Mouse (Mus musculus): ENCODE data around the gene St7l.

St7l gene

DNA sequence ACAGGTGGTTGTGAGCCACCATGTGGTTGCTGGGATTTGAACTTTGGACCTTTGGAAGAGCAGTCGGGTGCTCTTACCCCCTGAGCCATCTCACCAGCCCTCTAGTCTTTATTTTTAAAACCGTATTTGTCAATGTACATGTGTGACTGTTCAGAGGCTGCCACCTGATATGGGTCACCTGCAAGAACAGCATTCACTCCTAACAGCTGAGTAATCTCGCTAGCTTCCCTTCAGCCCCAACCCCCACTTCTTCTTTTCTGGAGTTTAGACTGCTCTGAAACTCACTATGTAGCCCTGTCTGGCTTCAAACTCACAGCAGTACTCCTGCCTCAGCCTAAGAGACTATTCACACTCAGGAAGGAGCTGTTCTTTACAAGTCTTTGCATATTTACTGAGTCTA, 41.4 kb upstream of the St7l start:
- H3K36me3 ChIP-seq (ENCODE audit: insufficient read depth, low read length), result peaks cover 46% of the 10 kb centered on the region
- no peak overlapping the region for H3K4me3 ChIP-seq (replicated peaks; ENCODE audit: low read length)
- no peaks in the 10 kb centered on the region for H3K27me3 ChIP-seq (ENCODE audit: insufficient read depth, low read length)
- peaks cover 42% of the 10 kb centered on the region for H3K4me1 ChIP-seq (replicated peaks; ENCODE audit: low read depth, low read length)
- no peak for TF ChIP-seq CTCF (conservative IDR thresholded peaks at IDR 0.05; ENCODE audit: low read length)
- TF ChIP-seq NANOG (IDR thresholded peaks at IDR 0.05; ENCODE audit: borderline replicate concordance, low read length), result no peak
- TF ChIP-seq POU5F1 (IDR thresholded peaks at IDR 0.05; ENCODE audit: borderline replicate concordance, low read length), result no peak
- H3K9me3 ChIP-seq (ENCODE audit: low read length), result no peaks in the 10 kb centered on the region

DNA sequence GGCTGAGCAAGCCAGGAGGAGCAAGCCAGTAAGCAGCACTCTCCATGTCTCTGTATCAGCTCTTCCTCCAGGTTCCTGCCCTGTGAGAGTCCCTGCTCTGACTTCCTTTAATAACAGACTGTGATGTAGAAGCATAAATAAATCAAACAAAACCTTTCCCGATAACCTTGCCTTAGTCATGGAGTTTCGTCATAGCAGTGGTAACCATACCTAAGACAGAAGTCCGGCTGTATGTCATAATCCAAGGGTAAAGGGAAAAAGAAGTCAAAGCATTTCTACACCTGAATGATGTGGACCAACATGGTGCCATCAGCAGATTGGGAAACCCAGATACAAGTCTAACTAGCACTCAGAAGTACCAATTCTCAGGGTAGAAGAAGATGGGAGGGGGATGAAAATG, 28.0 kb upstream of the St7l start:
- TF ChIP-seq NANOG (IDR thresholded peaks at IDR 0.05; ENCODE audit: borderline replicate concordance, low read length) (no peak), POU5F1 (IDR thresholded peaks at IDR 0.05; ENCODE audit: borderline replicate concordance, low read length) (no peak), CTCF (conservative IDR thresholded peaks at IDR 0.05; ENCODE audit: low read length) (no peak)
- Histone ChIP-seq H3K4me1 (replicated peaks; ENCODE audit: low read depth, low read length) (no peaks in the 10 kb centered on the region), H3K27me3 (ENCODE audit: insufficient read depth, low read length) (no peaks in the 10 kb centered on the region), H3K9me3 (ENCODE audit: low read length) (no peaks in the 10 kb centered on the region), H3K4me3 (replicated peaks; ENCODE audit: low read length) (no peak overlapping the region), H3K36me3 (ENCODE audit: insufficient read depth, low read length) (peaks cover 82% of the 10 kb centered on the region)

DNA sequence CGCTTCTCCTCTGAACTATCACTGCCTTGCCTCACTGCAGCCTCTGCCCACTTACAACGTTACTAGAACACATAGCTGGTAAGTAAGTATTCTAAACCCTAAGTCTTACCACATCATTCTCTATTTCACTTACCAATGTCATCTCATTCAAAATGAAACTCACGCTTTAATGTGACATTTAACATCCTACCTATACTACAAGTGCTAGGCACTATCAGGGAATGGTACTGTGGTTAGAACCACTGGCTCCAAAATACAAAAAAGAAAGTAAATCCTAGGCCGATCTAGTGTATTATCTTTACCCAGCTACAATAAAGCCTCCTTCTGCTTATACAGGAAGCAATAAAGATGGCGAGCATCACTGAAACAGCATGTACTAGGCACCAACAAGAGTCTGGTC, 22.8 kb upstream of the St7l start:
- H3K4me3 ChIP-seq (replicated peaks; ENCODE audit: low read length), result no peak overlapping the region
- TF ChIP-seq CTCF (conservative IDR thresholded peaks at IDR 0.05; ENCODE audit: low read length) (no peak), NANOG (IDR thresholded peaks at IDR 0.05; ENCODE audit: borderline replicate concordance, low read length) (no peak), POU5F1 (IDR thresholded peaks at IDR 0.05; ENCODE audit: borderline replicate concordance, low read length) (no peak)
- H3K9me3 ChIP-seq (ENCODE audit: low read length), result no peaks in the 10 kb centered on the region
- H3K4me1 ChIP-seq (replicated peaks; ENCODE audit: low read depth, low read length), result no peaks in the 10 kb centered on the region
- H3K36me3 ChIP-seq (ENCODE audit: insufficient read depth, low read length), result peaks cover 77% of the 10 kb centered on the region
- H3K27me3 ChIP-seq (ENCODE audit: insufficient read depth, low read length), result no peaks in the 10 kb centered on the region

DNA sequence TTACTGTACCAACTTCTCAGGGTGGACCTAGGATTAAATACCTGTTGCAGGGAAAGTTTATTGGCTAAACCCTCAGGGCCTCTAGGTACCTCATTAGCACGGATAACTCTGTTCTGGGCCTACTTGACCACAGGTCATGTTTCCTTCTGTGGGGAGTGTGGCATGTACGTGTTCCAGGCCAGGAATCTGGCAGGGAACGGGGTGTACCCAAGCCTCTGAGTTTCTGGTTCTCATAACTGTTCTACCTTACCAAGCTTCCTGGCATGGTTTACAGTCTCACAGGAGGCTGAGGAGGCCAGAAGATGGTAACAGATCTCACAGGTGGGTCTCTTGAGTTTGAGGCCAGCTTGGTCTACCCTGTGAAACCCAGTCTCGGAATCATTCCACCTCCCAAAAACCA, 17.2 kb upstream of the St7l start:
- Histone ChIP-seq H3K36me3 (ENCODE audit: insufficient read depth, low read length) (peaks cover 46% of the 10 kb centered on the region), H3K4me3 (replicated peaks; ENCODE audit: low read length) (no peak overlapping the region), H3K9me3 (ENCODE audit: low read length) (no peaks in the 10 kb centered on the region), H3K4me1 (replicated peaks; ENCODE audit: low read depth, low read length) (peaks cover 5% of the 10 kb centered on the region; the same call in 1 of the 2 replicates), H3K27me3 (ENCODE audit: insufficient read depth, low read length) (no peaks in the 10 kb centered on the region)
- TF ChIP-seq POU5F1 (IDR thresholded peaks at IDR 0.05; ENCODE audit: borderline replicate concordance, low read length) (no peak), CTCF (conservative IDR thresholded peaks at IDR 0.05; ENCODE audit: low read length) (no peak), NANOG (IDR thresholded peaks at IDR 0.05; ENCODE audit: borderline replicate concordance, low read length) (no peak)

DNA sequence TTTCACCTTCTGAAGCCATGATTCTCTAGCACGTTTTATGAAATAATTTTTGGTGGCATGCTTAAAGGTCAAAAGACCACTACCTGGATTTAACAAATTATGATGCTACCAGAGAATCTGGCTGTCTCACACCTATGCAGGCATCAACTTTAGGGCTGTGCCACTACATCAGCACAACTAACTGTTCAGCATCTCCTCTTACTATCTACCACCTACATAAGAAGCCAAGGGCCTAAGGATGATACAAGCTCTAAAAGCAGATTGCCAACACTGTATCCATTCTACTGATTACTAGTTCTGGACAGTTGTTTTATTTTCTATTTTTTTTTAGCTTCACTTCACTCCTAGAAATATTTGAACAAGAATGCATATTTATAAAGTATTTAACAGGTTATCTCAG, 9.3 kb upstream of the St7l start:
- no peak overlapping the region for H3K4me3 ChIP-seq (replicated peaks; ENCODE audit: low read length)
- no peaks in the 10 kb centered on the region for H3K27me3 ChIP-seq (ENCODE audit: insufficient read depth, low read length)
- H3K9me3 ChIP-seq (ENCODE audit: low read length), result no peaks in the 10 kb centered on the region
- TF ChIP-seq POU5F1 (IDR thresholded peaks at IDR 0.05; ENCODE audit: borderline replicate concordance, low read length) (no peak), CTCF (conservative IDR thresholded peaks at IDR 0.05; ENCODE audit: low read length) (no peak), NANOG (IDR thresholded peaks at IDR 0.05; ENCODE audit: borderline replicate concordance, low read length) (no peak)
- H3K36me3 ChIP-seq (ENCODE audit: insufficient read depth, low read length), result peaks cover 19% of the 10 kb centered on the region; the same call in 1 of the 2 replicates
- peaks cover 55% of the 10 kb centered on the region for H3K4me1 ChIP-seq (replicated peaks; ENCODE audit: low read depth, low read length)

DNA sequence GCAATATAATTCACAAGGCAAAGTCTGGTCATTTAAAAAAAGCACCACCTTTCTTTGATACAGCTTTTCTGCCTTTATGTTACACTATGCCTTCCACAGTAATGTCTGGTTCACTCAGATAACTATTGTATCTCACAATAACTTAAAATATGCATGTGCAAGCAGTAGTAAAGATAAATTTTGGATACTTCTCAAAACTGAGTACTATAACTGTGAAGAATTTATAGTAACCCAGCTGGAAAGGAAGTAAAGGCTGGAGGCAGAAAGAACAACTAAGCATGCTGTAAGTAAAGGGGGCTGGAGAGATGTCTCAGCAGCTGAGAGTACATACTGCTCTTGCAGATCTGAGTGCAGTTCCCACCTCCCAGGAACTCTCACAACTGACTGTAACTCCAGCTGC, 8.9 kb upstream of the St7l start:
- Histone ChIP-seq H3K9me3 (ENCODE audit: low read length) (no peaks in the 10 kb centered on the region), H3K27me3 (ENCODE audit: insufficient read depth, low read length) (no peaks in the 10 kb centered on the region), H3K36me3 (ENCODE audit: insufficient read depth, low read length) (peaks cover 16% of the 10 kb centered on the region; the same call in 1 of the 2 replicates), H3K4me3 (replicated peaks; ENCODE audit: low read length) (no peak overlapping the region), H3K4me1 (replicated peaks; ENCODE audit: low read depth, low read length) (peaks cover 59% of the 10 kb centered on the region)
- TF ChIP-seq CTCF (conservative IDR thresholded peaks at IDR 0.05; ENCODE audit: low read length) (no peak), POU5F1 (IDR thresholded peaks at IDR 0.05; ENCODE audit: borderline replicate concordance, low read length) (no peak), NANOG (IDR thresholded peaks at IDR 0.05; ENCODE audit: borderline replicate concordance, low read length) (no peak)

DNA sequence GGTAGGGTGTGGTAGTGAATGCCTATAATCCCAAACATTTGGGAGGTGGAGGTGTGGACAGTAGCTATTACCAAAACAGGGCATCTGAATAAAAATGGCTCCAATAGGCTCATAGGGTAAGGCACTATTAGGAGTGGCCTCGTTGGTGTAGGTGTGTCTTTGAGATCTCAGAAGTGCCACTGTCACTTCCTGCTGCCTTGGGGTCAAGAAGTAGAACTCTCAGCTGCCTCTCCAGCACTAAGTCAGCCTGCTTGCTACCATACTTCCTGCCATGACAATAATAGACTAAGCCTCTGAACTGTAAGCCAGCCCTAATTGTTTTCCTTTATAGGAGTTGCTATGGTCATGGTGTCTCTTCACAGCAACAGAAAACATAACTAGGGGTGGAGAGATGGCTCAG, 7.7 kb upstream of the St7l start:
- H3K4me1 ChIP-seq (replicated peaks; ENCODE audit: low read depth, low read length), result peaks cover 71% of the 10 kb centered on the region
- H3K9me3 ChIP-seq (ENCODE audit: low read length), result no peaks in the 10 kb centered on the region
- H3K4me3 ChIP-seq (replicated peaks; ENCODE audit: low read length), result no peak overlapping the region
- H3K27me3 ChIP-seq (ENCODE audit: insufficient read depth, low read length), result no peaks in the 10 kb centered on the region
- TF ChIP-seq NANOG (IDR thresholded peaks at IDR 0.05; ENCODE audit: borderline replicate concordance, low read length), result no peak
- no peak for TF ChIP-seq CTCF (conservative IDR thresholded peaks at IDR 0.05; ENCODE audit: low read length)
- TF ChIP-seq POU5F1 (IDR thresholded peaks at IDR 0.05; ENCODE audit: borderline replicate concordance, low read length), result no peak
- H3K36me3 ChIP-seq (ENCODE audit: insufficient read depth, low read length), result peaks cover 23% of the 10 kb centered on the region

DNA sequence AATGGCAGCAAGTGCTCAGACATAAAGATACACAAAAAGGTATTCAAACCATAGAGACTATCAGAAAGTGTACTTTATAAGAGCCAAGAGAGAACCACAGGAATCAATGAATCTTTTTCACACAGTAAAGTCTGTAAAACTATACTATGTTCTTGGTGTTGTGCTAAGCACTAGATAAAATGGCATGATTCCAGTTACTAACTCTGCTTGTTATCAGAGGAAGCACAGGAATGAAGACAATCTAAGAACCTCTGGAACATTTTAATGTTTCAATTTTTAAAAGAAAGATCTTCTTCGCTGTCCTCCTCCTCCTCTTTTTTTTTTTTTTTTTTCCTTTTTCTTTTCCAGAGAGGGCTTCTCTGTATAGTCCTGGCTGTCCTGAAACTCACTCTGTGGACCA, 5.2 kb upstream of the St7l start:
- TF ChIP-seq POU5F1 (IDR thresholded peaks at IDR 0.05; ENCODE audit: borderline replicate concordance, low read length) (no peak), NANOG (IDR thresholded peaks at IDR 0.05; ENCODE audit: borderline replicate concordance, low read length) (no peak), CTCF (conservative IDR thresholded peaks at IDR 0.05; ENCODE audit: low read length) (no peak)
- H3K4me1 ChIP-seq (replicated peaks; ENCODE audit: low read depth, low read length), result peaks cover 88% of the 10 kb centered on the region
- no peaks in the 10 kb centered on the region for H3K27me3 ChIP-seq (ENCODE audit: insufficient read depth, low read length)
- H3K9me3 ChIP-seq (ENCODE audit: low read length), result no peaks in the 10 kb centered on the region
- H3K4me3 ChIP-seq (replicated peaks; ENCODE audit: low read length), result no peak overlapping the region
- peaks cover 36% of the 10 kb centered on the region for H3K36me3 ChIP-seq (ENCODE audit: insufficient read depth, low read length)

DNA sequence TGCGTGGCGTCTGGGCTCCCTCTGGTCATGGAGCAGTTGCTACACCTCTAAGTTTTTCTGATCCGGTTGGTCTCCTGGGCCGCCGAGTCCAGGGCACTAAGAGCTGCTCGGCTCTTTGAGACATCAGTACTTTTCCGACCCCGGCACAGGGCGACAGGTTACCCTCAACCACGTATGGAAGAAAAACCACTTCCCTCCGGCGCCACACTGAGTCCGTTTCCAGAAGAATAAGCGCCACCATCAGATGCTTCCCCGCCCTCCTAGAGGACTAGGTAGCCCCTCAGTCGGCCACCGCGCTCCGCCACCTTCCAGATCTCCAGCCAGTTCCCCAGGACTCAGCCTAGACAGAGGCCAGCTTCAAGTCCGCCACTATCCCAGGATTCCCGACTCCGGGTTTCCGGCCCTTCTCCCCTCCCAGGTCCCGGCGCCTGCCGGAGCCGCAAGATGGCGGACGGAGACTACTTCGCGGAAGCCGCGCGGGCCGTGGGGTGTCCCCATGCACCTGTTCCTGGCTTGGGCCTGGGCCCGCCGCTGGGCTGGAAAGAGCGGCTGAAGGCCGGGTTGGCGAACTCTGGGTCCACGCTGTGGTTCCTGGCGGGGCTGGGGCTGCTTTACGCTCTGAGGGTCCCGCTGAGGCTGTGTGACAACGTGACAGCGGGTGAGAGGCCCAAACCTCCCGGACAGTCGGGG, 991 bp downstream of the St7l start:
- no peaks in the 10 kb centered on the region for H3K9me3 ChIP-seq (ENCODE audit: low read length)
- no peaks in the 10 kb centered on the region for H3K27me3 ChIP-seq (ENCODE audit: insufficient read depth, low read length)
- H3K4me3 ChIP-seq (replicated peaks; ENCODE audit: low read length), result peak overlapping the region; percentile 98
- H3K36me3 ChIP-seq (ENCODE audit: insufficient read depth, low read length), result peaks cover 29% of the 10 kb centered on the region
- TF ChIP-seq NANOG (IDR thresholded peaks at IDR 0.05; ENCODE audit: borderline replicate concordance, low read length), result no peak
- no peak for TF ChIP-seq CTCF (conservative IDR thresholded peaks at IDR 0.05; ENCODE audit: low read length)
- no peak for TF ChIP-seq POU5F1 (IDR thresholded peaks at IDR 0.05; ENCODE audit: borderline replicate concordance, low read length)
- peaks cover 50% of the 10 kb centered on the region for H3K4me1 ChIP-seq (replicated peaks; ENCODE audit: low read depth, low read length)
